Mouse (Mus musculus): Measurements from ENCODE around the gene Fam168a.
"Not testable (repeated sequence)": the region's sequence is repeated elsewhere in the genome, so short reads cannot be mapped to it uniquely, and the experiment has no call there.

Gene Fam168a

DNA sequence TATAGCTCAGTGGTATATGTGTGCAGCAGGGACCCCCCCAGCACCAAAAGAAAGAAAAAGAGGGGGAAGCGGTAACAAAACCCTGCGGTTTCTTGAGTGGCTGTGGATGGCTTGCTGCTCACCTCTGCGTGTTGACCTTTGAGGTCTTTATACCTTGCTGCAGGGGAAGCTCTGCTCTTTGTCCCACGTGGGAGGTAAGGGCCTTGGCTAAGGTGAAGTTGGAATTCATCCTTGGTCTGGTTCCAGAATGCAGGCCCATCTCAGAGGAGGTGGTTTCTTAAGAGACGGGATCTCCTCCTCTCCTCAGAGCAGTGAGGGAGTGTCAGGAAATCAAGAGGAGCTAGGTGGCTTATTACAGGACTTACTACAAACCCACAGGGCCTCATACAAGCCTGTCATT lies 135.7 kb downstream of the Fam168a start:
- DNase-seq (ENCODE audit: low read depth): no peak

DNA sequence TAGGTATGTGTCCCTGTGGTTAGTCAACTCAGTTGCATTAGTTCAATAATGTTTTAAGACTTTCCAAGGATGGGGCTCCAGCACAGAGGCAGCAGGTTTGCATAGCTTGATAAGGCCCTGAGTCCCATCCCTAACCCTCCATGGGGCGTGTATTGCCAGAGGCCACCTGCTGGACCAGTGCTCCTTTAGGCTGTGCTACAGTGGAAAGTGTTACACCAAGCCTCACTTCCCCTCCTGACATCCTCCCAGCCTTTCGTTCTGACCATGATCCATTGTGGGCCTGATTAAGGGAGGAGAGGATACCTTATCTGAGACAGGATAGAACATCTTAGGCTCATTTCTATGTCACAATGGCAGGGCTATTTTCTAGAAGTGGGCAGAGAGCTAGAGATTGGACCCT lies 137.4 kb downstream of the Fam168a start:
- no peak for DNase-seq (ENCODE audit: low read depth)

DNA sequence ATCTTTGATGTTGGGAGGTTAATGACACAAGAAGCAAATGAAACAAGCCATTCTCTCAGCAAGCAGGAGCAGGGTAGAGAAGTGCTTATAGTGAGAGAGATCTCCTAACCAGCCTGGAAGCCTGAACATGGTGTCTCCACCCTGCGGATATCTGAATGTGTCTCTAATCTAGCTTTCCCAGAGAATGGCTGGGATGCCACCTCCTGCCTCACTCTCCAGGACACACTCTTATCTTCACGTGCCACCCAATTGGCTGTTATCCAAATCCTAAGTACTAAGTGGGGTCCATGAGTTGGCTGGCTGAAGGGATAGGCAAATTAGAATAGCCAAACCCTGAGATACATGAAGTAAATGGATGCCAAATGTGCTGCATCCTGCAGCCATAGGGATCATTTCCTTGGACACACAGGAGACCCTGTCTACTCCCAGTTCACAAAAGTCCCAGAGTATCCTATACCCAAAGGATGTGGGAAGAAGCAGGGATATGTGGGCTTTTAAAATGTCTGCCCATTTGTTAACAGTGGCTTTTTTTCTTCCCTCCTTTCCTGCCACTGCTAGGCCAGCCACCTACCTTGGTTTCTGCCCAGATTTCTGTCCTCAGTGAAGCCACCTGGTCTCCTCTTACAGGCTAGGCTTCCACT lies 138.1 kb downstream of the Fam168a start:
- peak; percentile 52 for DNase-seq (ENCODE audit: low read depth)

DNA sequence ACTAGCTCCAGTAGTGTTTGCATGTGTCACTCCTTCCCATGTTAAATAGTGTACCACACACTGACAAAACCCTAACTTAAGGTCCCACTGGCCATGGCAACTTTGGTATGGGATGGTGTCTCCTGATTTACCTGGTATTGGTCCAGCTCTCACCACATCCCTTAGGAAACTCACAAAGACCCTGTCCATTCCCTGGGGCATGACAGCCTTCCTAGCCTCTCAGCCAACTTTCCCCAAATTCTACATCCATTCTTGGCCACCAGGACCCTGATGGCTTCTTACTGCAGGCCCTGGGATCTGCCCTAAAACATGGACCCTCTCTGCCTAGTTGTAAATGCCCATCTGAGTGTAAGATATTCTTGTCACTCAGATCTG lies 138.6 kb downstream of the Fam168a start:
- no peak for DNase-seq (ENCODE audit: low read depth)

DNA sequence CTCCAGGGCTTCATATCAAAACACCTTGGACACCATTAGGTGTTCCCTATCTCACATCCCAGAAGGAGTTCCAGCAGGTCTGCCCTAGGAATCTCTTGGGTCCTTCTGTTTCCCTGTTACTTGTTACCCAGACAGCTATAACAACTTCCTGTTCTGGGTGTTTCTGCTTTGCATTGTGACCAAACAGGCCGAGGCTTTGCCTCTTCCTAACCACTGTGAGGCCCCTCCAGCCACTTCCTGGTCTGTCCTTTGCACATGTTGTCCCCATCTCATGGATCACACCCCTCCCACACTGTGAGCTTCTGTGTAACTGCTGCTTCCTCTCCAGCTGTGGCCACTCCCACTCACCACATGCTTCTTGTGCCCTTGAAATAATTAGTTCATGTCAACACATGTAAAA lies 139.0 kb downstream of the Fam168a start:
- DNase-seq (ENCODE audit: low read depth): peak; percentile 79

DNA sequence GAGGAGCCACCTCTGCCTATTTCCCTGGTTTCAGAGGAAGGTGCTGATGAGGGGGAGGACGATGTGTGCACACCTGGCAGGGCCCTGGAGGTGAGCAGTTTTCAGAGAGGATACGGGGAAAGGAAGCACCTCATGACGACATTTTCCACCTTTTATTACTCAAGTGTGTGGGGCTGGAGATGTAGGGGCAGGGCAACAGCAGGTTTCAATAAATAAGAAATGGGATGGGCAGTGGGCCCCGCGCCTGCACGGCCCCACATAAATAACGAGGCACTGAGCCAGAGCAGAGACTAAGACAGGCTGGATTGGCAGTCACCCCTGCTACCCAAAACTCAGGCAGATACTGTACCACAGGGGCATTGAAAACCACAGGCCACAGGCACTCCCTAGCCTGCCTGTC lies 139.6 kb downstream of the Fam168a start:
- DNase-seq (ENCODE audit: low read depth): not testable (repeated sequence)

DNA sequence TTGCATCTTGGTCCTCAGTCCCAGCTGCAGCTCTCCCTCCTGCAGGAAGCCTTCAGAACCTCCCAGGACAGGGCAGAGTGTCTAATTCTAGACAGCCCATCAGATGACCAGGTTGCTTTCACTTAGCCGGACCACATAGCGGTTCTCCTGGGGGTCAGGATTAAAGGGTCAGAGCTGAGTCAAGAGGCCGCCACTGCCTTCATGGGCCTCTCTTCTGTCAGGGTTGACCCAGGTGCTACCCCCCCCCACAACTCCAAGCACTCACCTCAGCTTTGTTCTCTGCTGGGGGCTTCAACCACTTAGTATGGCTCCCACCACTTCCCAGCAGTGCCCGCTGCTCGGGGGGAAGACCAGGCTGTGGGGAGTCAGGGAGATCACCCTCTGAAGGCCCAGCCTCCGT lies 140.7 kb downstream of the Fam168a start:
- no peak for DNase-seq (ENCODE audit: low read depth)

DNA sequence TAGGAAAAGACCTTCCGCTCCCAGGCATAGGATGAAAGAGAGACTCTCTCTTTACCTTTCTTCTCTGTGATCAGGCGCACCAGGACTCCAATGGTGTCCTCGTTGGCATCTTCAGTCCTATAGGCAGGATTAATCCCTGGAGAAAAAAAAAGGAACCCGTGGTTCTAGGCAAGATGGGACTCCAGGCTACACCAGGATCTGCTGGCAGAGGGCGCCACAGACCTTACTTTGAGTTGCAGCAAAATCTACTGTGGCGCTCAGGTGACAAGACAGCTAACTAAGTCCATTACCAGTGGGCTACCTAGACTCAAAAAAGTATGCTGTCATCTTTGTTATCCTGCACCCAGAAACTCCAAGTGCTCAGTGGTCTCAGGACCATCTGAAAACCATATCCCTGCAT lies 142.3 kb downstream of the Fam168a start:
- DNase-seq (ENCODE audit: low read depth): peak; percentile 62

DNA sequence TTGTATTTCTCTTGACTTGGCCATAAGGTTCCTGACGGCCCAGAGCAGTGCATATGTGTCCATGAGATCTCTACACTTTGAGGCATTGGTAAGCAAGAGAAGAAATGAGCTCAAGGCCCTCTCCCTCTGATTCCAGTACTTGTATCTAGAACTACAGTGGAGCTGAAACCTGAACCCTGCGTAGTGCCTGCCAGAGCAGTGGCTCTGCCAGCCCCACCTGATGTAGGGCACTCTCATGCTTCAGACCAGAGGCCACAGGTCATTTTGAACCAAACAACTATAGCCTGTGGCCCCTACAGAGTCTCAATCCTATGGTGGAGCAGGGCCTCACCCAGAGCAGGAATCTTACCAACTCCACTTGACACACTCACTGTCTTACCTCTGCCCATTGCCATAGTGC lies 143.1 kb downstream of the Fam168a start:
- no peak for DNase-seq (ENCODE audit: low read depth)

DNA sequence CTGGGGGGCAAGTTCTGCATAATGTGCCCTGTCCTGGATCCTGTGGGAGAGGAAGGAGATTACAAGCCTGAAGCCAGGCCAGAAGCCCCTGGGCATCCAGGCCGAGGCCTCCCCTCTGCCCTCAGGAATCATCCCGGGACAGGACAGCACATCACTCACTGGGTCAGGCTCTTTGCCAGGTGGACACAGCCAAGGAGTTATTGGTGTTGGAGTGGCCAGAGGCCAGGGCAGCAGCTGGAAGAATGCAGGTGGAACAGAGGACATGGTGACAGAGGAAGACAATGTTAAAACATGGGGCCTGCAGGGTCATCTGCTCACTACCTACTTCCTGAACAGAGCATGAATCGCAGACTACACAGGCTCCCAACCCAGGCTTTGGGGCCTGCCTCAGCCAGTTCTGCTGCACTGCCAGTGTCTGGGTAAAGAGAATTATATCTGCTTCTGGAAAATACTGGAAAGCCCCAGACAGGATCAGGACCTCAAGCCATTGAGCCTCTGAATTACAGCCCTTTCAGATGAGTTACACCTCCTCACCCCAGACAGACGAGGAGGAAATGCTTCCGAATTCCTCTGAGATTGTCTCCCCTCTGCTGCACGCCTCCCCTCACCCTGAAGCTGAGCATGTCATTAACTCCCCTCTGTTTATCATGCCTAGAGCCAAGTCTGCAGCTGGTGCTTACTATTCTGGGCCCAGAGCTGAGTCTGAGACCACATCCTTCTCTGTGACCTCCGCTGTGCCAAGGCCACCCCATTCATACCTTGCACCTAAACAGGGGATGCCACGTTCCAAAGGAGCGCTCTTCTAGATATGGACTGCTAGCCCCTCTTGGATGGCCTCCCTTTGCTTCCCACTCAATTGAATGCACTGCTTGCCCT lies 145.3 kb downstream of the Fam168a start:
- no peak for DNase-seq (ENCODE audit: low read depth)

DNA sequence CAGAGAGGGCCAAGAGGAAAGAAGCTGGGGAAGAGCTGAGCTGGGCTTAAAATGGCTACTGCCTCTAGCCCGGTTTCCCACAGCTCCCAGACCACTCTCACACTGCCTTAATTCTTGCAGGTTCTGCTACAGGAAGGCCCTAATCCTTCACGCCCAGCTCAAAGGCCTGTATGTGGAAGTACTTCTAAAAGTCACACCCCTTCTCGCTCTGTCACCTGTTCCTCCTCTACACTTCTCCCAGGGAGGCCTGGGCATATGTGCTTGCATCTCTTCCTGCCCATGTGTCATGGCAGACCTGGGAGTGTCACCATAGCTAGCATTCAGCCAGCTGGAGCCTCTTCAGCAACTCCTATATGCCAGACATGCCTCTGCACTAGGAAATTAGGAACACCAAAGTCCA lies 147.0 kb downstream of the Fam168a start:
- no peak for DNase-seq (ENCODE audit: low read depth)

DNA sequence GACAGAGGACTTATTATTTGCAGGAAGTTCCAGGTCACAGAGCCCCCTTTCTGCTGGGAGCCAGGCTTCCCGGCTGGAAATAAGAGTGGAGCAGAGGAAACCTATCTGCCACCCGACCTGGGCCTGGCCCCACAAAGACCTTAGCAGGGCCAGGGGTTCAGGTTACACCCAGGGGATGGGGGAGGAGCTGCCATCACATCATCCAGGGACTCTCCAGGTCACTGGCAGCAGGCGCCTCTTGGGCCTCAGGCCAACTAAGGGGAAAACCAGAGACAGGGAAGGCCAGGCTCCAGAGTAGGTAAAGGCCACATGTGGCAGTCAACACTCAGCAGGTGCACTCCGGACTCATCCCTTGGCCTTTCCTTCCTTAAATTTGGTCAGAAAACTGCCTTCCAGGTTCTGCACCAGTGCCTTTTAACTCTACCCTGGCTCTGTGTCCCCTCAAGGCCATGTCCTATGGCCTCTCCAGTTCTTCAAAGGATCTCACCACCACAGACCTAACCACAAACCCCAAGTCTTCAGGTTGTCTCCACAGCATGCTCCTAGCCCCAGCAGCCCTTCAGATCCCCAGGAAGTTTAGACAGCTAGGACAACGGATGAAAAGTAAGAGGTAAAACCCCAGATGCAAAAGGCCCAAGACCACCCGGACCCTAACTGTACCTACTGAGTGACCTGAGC lies 147.8 kb downstream of the Fam168a start:
- DNase-seq (ENCODE audit: low read depth): no peak

DNA sequence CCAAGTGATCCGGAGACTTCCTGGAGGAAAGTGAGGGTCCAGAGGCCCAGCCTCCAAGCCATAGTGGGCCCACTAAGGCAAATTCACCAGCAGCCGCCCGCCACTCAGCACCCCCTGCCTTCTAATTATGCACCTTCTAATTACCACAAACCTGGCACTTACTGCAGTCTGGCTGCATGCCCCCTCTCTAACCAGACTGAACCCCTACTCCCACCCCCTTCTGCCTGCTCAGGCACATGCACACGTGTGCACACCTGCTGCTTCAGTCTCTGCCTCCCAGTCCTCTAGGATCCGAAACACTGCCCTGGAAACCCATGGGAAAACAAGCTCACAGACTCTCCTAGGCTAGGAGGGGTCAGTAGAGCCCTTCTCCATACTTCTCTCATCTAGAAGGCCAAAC lies 148.4 kb downstream of the Fam168a start:
- DNase-seq (ENCODE audit: low read depth): no peak

DNA sequence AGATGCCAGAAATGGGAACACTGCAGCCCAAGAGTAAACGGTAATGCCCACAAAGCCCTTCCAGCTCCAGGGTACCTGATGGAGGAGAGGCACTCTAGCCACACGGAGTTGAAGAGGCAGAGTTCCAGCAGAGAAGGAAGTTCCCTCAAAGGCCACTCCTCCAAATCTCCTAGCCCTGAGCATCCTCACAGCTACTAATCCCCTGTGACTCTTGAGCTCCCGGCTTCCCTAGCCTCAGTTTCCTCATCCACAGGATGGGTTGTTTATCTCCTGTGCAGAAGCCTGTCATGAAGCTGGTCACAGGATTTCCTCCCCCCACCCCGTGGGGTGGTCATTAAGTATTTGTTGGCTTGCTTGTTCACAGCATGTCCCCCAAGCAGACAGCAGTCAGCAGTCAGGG lies 148.9 kb downstream of the Fam168a start:
- no peak for DNase-seq (ENCODE audit: low read depth)

DNA sequence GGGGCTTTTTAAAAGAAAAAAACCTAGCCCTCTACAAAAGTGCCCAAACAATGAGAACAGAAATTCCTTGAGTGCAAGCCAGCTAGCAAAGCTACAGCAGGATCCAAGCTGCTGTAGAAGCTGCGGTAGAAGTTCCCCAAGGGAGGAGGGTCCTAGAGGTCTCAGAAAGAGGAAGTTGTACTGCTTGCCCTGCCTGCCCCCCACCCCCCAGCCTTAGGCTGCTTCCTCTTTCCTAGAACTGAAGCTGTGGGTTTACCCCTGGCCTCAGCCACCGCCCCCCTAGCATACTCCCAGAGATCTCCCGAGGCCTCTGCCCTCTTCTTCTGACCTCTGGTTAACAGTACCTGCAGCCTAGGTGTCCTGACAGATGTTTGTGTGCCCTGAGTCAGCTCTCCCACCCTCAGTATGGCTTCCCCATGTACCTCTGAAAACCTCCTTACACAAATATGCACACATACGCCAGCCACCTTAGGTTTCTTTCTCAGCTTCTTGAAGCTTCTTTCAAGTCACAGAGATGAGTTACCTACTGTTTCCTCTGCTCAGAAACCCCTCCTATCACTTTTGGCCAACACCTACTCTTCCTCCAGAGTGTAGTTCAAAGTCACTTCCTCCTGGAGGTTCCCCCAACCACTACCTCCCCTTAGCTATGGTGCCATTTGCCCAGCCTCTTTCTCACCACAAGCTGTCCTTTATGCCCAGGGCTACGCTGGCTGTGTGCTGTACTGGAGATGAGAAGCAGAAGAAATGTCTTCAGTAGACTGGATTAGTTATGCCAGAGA lies 149.5 kb downstream of the Fam168a start:
- peak; percentile 86 for DNase-seq (ENCODE audit: low read depth)

DNA sequence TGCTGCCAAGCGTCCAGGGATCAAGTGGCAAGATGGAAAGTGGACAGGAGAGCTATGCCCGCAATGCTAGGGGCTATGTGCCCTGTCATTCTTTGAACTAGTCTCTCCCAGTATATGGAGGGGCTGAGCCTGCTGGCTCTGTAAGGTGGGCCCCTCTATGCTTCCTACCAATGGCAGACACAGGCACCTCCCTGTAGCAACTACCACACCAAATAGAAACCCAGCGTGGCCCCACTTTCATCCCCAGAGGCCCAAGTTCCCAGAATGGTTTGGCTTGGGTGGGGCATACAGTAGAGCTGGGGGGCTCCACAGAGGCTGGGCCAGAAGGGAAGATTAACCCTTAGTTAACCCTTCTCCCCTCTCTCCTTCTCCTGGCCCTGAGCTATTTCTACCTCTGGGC lies 154.0 kb downstream of the Fam168a start:
- DNase-seq (ENCODE audit: low read depth): no peak

DNA sequence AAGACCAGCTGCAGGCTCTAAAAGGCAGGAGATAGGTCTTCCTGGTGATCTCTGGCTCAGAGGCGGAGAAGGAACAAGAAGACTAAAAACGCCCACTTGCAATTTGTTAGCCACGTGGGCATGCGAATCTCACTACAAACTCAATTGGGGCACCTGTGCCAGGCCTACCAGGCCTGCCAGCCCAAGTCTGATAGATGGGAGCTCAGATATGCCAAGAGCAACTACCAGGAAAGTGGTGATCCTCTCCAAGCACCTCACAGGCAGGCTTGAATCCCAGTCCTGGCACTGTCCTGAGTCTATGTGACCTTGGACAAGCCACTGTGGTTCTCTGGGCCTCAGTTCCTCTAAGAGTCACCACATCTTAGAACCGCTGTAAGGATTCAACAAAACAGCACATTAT lies 154.8 kb downstream of the Fam168a start:
- DNase-seq (ENCODE audit: low read depth): no peak

DNA sequence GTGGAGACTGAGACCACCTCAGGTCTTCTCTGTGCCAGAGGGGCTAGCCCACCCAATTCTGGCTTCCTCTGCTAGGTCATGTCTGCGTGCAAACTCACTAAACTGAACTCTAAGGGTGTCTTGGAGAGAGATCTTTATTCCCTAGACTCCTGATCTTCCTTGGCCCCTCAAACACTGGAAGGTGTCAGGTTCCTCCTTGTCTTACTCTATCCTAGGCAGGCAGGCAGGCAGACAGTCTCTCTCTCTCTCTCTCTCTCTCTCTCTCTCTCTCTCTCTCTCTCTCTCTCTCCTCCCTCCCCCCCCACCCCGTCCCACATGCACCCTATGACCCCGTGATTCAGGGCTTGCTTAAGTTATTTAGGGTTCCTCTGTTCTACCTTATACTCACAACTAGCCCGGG lies 155.9 kb downstream of the Fam168a start:
- no peak for DNase-seq (ENCODE audit: low read depth)

DNA sequence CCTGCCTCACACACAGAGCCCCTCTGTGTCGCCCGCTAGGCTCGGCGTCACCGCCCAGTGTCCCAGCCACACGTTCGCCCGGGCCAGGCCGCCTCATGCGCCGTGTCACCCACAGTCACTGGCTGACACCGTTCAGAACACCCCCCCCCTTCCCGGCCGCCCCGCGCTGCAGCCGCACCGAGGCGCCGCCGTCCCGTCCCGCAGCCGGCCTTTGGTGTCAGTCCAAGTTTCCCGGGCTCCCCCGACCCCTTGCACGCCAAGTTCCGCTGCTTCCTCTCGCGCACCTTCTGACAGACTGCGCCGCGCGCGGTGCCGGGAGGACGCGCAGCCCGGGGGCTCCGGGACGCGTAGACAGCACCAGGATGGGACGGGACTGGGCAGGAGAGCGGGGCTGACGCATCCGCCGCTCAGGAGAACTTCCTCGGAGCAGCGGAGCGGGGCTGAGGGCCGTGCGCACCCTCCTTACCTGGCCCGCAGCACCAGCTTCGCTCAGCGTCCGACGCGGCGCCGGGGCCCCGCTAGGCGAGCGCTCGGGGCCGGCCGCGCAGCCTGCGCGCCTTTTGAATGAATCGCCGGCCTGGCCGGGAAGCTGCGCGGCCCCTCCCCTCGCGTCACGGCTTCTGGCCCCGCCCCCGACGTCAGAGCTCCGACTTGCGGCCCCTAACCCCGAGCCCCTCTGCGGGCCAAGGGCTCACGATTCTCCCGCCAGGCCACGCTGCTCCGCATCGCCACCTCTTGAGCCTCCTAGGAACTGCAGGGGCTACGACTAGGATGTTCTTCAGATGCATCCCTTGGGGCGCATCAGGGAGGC lies 156.6 kb downstream of the Fam168a start, which contains the start of gene Relt:
TSS of gene Relt (minus strand) at position 619 of the 811 bp plus-strand sequence.
- peak; percentile 99 for DNase-seq (ENCODE audit: low read depth)

DNA sequence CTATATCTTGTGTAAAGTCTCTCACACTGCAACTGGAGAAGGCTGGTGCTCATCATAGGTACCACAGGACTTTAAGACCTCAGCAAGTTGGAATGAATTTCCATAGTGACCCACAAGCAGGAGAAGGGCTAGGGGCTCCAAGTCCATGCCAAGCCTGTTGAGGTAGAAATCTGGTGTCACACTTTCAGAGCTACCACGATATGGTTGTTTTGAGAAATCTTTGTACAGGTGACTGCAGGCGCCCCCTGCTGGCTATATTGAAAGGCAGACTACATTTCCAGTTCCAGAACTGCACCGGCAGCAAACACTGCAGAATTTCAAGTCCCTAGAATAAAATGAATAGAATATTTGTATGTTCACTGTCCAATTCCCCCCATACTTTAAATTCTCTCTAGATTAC lies 160.2 kb downstream of the Fam168a start:
- peak; percentile 74 for DNase-seq (ENCODE audit: low read depth)

DNA sequence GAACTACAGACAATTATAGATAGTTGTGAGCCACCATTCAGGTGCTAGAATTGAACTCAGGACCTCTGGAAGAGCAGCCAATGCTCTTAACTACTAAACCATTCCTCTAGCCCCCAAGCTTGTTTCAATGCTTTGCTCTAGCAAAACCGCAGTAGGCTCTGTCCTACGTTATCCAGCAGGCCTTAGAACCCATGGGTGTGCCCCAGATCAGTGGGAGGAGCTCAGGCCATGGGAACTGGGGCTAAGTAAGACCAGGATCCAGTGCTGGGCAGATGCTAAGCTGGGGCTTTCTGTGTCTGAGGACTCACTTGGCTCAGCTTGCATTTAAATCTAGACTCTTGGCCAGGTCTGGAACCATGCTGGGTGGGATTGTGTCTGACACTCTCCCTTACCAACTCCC lies 161.1 kb downstream of the Fam168a start:
- DNase-seq (ENCODE audit: low read depth): no peak
